Mouse (Mus musculus): ENCODE results near the gene Ccl25. TPM values are rescaled to one million over a fixed set of nuclear protein-coding genes. Genes with fewer than 3 reads are reported as not detected.
"Not testable (repeated sequence)": the region's sequence is repeated elsewhere in the genome, so short reads cannot be mapped to it uniquely, and the experiment has no call there.

Ccl25 gene
- polyA plus RNA-seq, 1 experiment from 2014 or later, result 22.6 TPM

DNA sequence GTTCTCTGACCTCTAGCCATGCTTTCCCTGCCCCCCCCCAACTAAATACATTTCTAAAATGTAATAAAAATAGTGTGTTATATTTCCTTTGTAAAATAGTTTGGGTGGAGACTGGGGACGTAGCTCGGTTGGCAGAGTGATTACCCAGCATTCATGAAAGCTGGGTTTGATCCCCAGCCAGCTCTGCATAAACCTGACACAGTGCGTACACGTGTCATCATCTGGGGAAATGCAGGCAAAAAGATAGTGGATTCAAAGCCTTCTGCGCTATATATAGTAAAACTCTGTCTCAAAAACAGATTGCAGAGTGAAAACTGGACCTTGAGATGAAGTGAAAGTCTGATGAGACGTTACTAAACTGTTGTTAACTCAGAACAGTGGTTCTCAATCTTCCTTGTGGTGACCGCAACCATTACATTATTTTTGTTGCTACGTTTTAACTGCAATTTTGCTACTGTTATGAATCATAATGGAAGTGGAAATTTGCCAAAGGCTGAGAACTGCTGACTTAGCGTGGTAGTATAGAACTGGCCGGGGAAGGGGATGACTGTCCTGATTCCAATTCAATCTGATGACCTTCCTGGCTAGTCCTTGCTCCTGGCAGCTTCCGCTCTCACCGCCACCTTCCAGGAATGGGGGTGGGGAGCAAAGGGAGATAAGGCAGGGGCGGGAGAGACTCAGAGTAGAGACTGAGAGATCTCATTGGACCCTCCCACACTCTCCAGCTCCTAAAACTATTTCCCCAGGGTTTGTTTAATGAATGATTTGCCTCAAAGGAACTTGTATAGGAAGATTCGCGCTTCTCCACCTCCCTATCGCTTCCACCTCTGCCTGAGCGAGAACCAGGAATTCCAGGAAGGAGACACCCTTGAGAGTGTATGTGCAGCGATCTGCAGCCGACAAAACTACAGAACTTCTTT, 79.2 kb downstream of the Ccl25 start:
- peak overlapping the region; percentile 65 for H3K27ac ChIP-seq
- H3K4me1 ChIP-seq (replicated peaks), result peaks cover 5% of the 10 kb centered on the region; the same call in 1 of the 2 replicates
- DNase-seq (ENCODE audit: low spot score), result peak; percentile 33
- 0 out of 2 replicates have a peak, but pooled peaks cover 3% of the 10 kb centered on the region for H3K9me3 ChIP-seq
- 56% methylated on average over 19 of the region's 19 CpGs for WGBS
- H3K27me3 ChIP-seq (ENCODE audit: insufficient read depth, poor library complexity, severe bottlenecking), result no peaks in the 10 kb centered on the region
- H3K36me3 ChIP-seq, result no peaks in the 10 kb centered on the region
- peak overlapping the region; percentile 49 for H3K4me3 ChIP-seq

GRCm38 (mm10) chr8:4404880-4405261, 79.9 kb downstream of the Ccl25 start:
- Histone ChIP-seq H3K27ac (peak overlapping the region; percentile 65), H3K4me1 (replicated peaks) (peaks cover 5% of the 10 kb centered on the region; the same call in 1 of the 2 replicates)
- WGBS, result 13% methylated on average over 16 of the region's 16 CpGs

DNA sequence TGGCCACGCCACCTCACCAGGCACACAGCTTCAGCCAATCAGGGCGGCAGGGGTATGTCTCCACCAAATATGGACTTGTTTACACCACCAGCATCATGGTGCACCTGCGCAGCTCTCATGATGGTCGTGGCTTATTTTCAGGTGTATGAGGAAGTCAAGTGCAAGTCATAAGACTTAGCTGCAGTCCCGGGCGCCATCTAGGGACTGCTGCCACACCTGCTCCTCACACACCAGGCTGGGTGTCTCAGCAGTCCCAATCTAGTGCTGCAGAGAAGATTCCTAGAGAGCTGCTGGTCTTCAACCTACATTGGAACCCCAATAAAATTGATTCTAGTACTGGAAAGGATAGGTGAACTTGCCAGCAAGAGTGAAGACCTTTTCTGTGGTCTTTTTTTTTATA, 83.4 kb downstream of the Ccl25 start:
- 64% methylated on average over 6 of the region's 6 CpGs for WGBS
- H3K4me3 ChIP-seq; H3K9me3 ChIP-seq; DNase-seq (ENCODE audit: low spot score); H3K36me3 ChIP-seq; H3K4me1 ChIP-seq (replicated peaks); H3K27me3 ChIP-seq (ENCODE audit: insufficient read depth, poor library complexity, severe bottlenecking); H3K27ac ChIP-seq: not testable (repeated sequence)

More at GRCm38 (mm10) chr8:4404880-4405261, 79.9 kb downstream of the Ccl25 start:
- 0 out of 2 replicates have a peak, but pooled peaks cover 3% of the 10 kb centered on the region for H3K9me3 ChIP-seq
- no peaks in the 10 kb centered on the region for H3K36me3 ChIP-seq
- peak; percentile 56 for DNase-seq (ENCODE audit: low spot score)
- no peaks in the 10 kb centered on the region for H3K27me3 ChIP-seq (ENCODE audit: insufficient read depth, poor library complexity, severe bottlenecking)
- peak overlapping the region; percentile 49 for H3K4me3 ChIP-seq

Other genes starting within 250 kb of the Ccl25 start
- not detected in 2 replicates for gene Cd209f, start 219.4 kb upstream of the Ccl25 start, polyA plus RNA-seq (2016; fragmentation: Nextera tagmentation; extraction: Ambion mirVana)
- gene Cd209g, start 191.1 kb upstream of the Ccl25 start, polyA plus RNA-seq (2016; fragmentation: Nextera tagmentation; extraction: Ambion mirVana), result not detected in 2 replicates
- 28.1 and 43.7 TPM in 2 replicates for gene Evi5l, start 158.6 kb upstream of the Ccl25 start, polyA plus RNA-seq (2016; fragmentation: Nextera tagmentation; extraction: Ambion mirVana)
- gene Prr36, start 107.8 kb upstream of the Ccl25 start, polyA plus RNA-seq (2016; fragmentation: Nextera tagmentation; extraction: Ambion mirVana), result 13.1 and 27.1 TPM in 2 replicates
- 0.30 TPM in 1 of 2 replicates, not detected in the other for gene Lrrc8e, start 98.4 kb upstream of the Ccl25 start, polyA plus RNA-seq (2016; fragmentation: Nextera tagmentation; extraction: Ambion mirVana)
- gene Map2k7, start 86.5 kb upstream of the Ccl25 start, polyA plus RNA-seq (2016; fragmentation: Nextera tagmentation; extraction: Ambion mirVana), result 34.7 and 39.4 TPM in 2 replicates
- gene Gm49320, start 86.3 kb upstream of the Ccl25 start, polyA plus RNA-seq (2016; fragmentation: Nextera tagmentation; extraction: Ambion mirVana), result 0.68 and 1.8 TPM in 2 replicates
- 2.4 and 3.7 TPM in 2 replicates for gene Tgfbr3l, start 77.0 kb upstream of the Ccl25 start, polyA plus RNA-seq (2016; fragmentation: Nextera tagmentation; extraction: Ambion mirVana)
- gene Snapc2, start 72.1 kb upstream of the Ccl25 start, polyA plus RNA-seq (2016; fragmentation: Nextera tagmentation; extraction: Ambion mirVana), result 62.1 and 69.8 TPM in 2 replicates
- gene Ctxn1, start 65.9 kb upstream of the Ccl25 start, polyA plus RNA-seq (2016; fragmentation: Nextera tagmentation; extraction: Ambion mirVana), result 133 and 197 TPM in 2 replicates
- gene Timm44, start 49.3 kb upstream of the Ccl25 start, polyA plus RNA-seq (2016; fragmentation: Nextera tagmentation; extraction: Ambion mirVana), result 60.6 and 67.2 TPM in 2 replicates
- 306 and 336 TPM in 2 replicates for gene Elavl1, start 203 bp downstream of the Ccl25 start, polyA plus RNA-seq (2016; fragmentation: Nextera tagmentation; extraction: Ambion mirVana)
- 13.4 TPM in 2 replicates for gene Cers4, start 167.8 kb downstream of the Ccl25 start, polyA plus RNA-seq (2016; fragmentation: Nextera tagmentation; extraction: Ambion mirVana)